ENCODE assay signal across 23 mouse cellular contexts in genomic region chr7:26707061-26707460, GRCm38 (mm10). TPM values are rescaled to one million over a fixed set of nuclear protein-coding genes. Genes with fewer than 3 reads are reported as not detected.
"Had no signal": no experiment of that assay in that cellular context is flagged by ENCODE, and none has a peak within 500 bp of the region (broad histone marks: within the 10 kb centered on the region; RNA-seq: fewer than 3 reads in every experiment).

No protein-coding gene starts in this region.

- H3K4me1 ChIP-seq: limb, embryonic 12.5 days; limb, embryonic 15.5 days had no signal

- ATAC-seq: liver, postnatal 0 days; lung, postnatal 0 days had no signal

- H3K4me2 ChIP-seq: limb, embryonic 12.5 days; limb, embryonic 15.5 days; liver, embryonic 11.5 days; lung, embryonic 14.5 days; midbrain, embryonic 11.5 days had no signal

- H3K9ac ChIP-seq: limb, embryonic 12.5 days; limb, embryonic 15.5 days; liver, embryonic 14.5 days; liver, postnatal 0 days; lung, embryonic 14.5 days had no signal

- H3K36me3 ChIP-seq: limb, embryonic 12.5 days; limb, embryonic 15.5 days had no signal

- H3K9me3 ChIP-seq: limb, embryonic 15.5 days had no signal

- H3K27ac ChIP-seq: limb, embryonic 12.5 days; limb, embryonic 15.5 days; liver, embryonic 14.5 days had no signal

- DNase-seq: kidney, postnatal 14 days; kidney, postnatal 4 days; left cerebral cortex, postnatal 4 days; liver, postnatal 0 days; lung, embryonic 14.5 days; lung, postnatal 36 days; midbrain, embryonic 14.5 days; thymus, adult 18-20 months; thymus, postnatal 36 days had no signal

- H3K4me3 ChIP-seq: limb, embryonic 12.5 days; limb, embryonic 15.5 days had no signal

- H3K27me3 ChIP-seq: limb, embryonic 12.5 days; limb, embryonic 15.5 days had no signal

RNA-seq across cellular contexts. Expression of gene Cyp2b23, which starts 20.8 kb away (rescaled TPM):
- polyA plus RNA-seq: kidney, embryonic 16.5 days; limb, embryonic 12.5 days; limb, embryonic 15.5 days; liver, embryonic 11.5 days; liver, embryonic 14.5 days; liver, postnatal 0 days; lung, embryonic 14.5 days; lung, postnatal 0 days; midbrain, embryonic 14.5 days; midbrain, postnatal 0 days; neural tube, embryonic 11.5 days; neural tube, embryonic 14.5 days; small intestine, adult 2 months; spleen, adult 2 months; stomach, embryonic 16.5 days; urinary bladder, adult 2 months had no signal

RNA-seq across cellular contexts. Expression of gene Cyp2b19, which starts 49.9 kb away (rescaled TPM):
- polyA plus RNA-seq: kidney, embryonic 16.5 days; limb, embryonic 12.5 days; liver, embryonic 11.5 days; liver, embryonic 14.5 days; liver, postnatal 0 days; lung, embryonic 14.5 days; neural tube, embryonic 11.5 days; small intestine, adult 2 months; spleen, adult 2 months; urinary bladder, adult 2 months had no signal
